Mouse (Mus musculus) telencephalon, adult 2 months (tissue): ENCODE measurements at regions not wholly inside any gene's neighbourhood (a gene's known extent, or its start where the extent isn't known, plus 50 kb on each side); places are given as distances from the start of the nearest gene placed in this dataset.

Experiments
- DNase-seq: peaks from one replicate; pipeline ENCODE4 v3.0.0-alpha.2; 2011; ENCODE audit warnings: low read depth, low spot score

GRCm38 (mm10) chr17:62077604-62078003 is 803.5 kb downstream of the Efna5 start:
- peak; percentile 73 for DNase-seq

DNA sequence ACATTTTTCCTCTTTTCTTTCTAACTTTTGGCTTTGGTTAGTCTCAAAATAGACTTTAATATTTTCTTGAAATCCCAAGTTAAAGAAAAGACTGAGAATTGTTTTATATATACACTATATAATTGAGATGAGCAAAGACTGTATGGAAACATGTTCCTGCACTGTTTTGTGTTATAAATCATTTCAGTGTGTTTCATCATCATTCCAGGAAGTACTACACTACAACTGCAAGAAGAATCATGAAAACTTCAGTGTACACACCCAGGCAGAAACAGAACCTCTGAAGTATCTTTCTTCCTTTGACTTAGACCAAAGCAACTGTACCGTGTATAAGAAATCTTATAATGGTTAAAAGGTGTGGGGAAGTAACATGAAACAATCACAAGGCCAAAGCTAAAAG is 816.2 kb downstream of the Efna5 start:
- no peak for DNase-seq

DNA sequence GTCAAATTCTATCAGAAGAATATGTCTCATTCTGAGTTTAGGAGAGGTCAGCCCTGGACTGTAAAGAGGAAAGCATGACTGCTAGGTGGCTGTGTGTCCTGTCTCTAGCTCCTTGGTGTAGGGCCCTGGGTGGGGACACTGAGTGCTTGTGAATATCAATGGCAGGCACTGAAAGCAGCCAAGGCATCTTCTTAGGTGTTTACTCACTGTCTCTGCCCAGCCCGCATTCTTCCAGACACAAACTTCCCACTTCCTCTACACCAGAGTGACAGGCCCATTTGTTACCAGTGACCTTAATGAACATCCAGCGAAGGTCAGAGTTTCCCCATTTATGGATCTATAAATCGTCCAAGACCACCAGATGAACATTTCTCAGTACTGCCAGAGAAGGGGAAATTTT is 823.1 kb downstream of the Efna5 start:
- DNase-seq: no peak

- DNase-seq: no peak
These were observed 826.3 kb downstream of the Efna5 start for GRCm38 (mm10) chr17:62054801-62055200.

- DNase-seq: no peak
These were observed 832.1 kb downstream of the Efna5 start for GRCm38 (mm10) chr17:62048989-62049388.

- no peak for DNase-seq
These were observed 850.5 kb downstream of the Efna5 start for GRCm38 (mm10) chr17:62030614-62031013.
